Mouse (Mus musculus): ENCODE measurements around the gene Vmn1r85.

GRCm38 (mm10) chr7:13056913-13057700 lies 37.9 kb downstream of the Vmn1r85 start:
- TF ChIP-seq GATA1 (IDR thresholded peaks at IDR 0.05; ENCODE audit: low read length) (no peak), TAL1 (IDR thresholded peaks at IDR 0.05; ENCODE audit: low read length) (no peak)

All from erythroblast, embryonic 14.5 days (primary cell).